Mouse (Mus musculus) CH12.LX (cell line): ENCODE measurements around the gene Taf8.

Experiments
- CHD2 ChIP-seq: IDR thresholded peaks from 2 replicates; pipeline ENCODE4 v1.6.1; 2011; ENCODE audit warnings: low read length, improper control_type of control experiment
- CTCF ChIP-seq, 2 experiments: IDR thresholded peaks in 1 of 2; conservative IDR thresholded peaks in 1 of 2; 2 replicates each; pipeline ENCODE4 v1.5.1; 2011 to 2012; ENCODE audit warnings: low read depth in 2 of 2, low read length in 2 of 2, improper control_type of control experiment in 1 of 2, inconsistent platforms in 1 of 2, mild to moderate bottlenecking in 1 of 2, moderate library complexity in 1 of 2
- E2F4 ChIP-seq: IDR thresholded peaks from 2 replicates; pipeline ENCODE4 v1.6.1; 2011; ENCODE audit warnings: low read depth, low read length, improper control_type of control experiment; ENCODE audit not compliant: insufficient replicate concordance
- EP300 ChIP-seq: IDR thresholded peaks from 2 replicates; pipeline ENCODE4 v1.6.1; 2011; ENCODE audit warnings: low read length, improper control_type of control experiment
- KAT2A ChIP-seq: IDR thresholded peaks from 2 replicates; pipeline ENCODE4 v1.6.1; 2012; ENCODE audit warnings: low read length, improper control_type of control experiment, inconsistent platforms; ENCODE audit not compliant: insufficient replicate concordance
- POLR2A ChIP-seq: IDR thresholded peaks from 2 replicates; pipeline ENCODE4 v1.6.1; 2011; ENCODE audit warnings: low read depth, mild to moderate bottlenecking, improper control_type of control experiment, low read length
- SIN3A ChIP-seq: IDR thresholded peaks from 2 replicates; pipeline ENCODE4 v1.6.1; 2012; ENCODE audit warnings: low read length, improper control_type of control experiment, inconsistent platforms
- SMC3 ChIP-seq: IDR thresholded peaks from 2 replicates; pipeline ENCODE4 v1.6.1; 2011; ENCODE audit warnings: low read depth, low read length, improper control_type of control experiment
- USF1 ChIP-seq: IDR thresholded peaks from 2 replicates; pipeline ENCODE4 v1.6.1; 2014; ENCODE audit warnings: low read depth, mild to moderate bottlenecking, inconsistent platforms, low read length, improper control_type of control experiment

DNA sequence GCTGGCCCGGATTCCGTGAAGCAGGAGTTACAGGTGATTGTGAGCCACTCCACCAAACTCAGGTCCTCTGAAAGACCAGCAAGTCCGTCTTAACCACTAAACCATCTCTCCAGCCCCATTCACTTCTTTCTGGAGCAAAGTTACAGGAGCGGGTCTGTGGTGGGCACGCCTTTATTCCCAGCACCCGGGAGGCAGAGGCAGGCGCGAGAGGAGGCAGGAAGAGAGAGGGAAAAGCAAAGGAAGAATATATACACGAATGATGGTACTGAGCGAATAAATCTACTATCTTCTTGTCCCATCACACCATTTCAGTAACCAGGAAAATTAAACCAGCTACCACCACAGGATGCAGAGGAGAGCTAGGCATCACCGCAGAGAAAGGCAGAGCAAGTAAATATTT lies 561 bp downstream of the Taf8 start:
- TF ChIP-seq USF1 (no peak), CTCF (conservative IDR thresholded peaks at IDR 0.05 in 1 of 2, IDR thresholded peaks at IDR 0.05 in 1 of 2; ENCODE audit: low read depth in 2 of 2, low read length in 2 of 2) (no peak), SIN3A (no peak), POLR2A (no peak), EP300 (no peak), SMC3 (no peak), E2F4 (no peak), KAT2A (no peak), CHD2 (no peak)
